Mouse (Mus musculus): Measurements from ENCODE around the gene Olfr560. TPM values are rescaled to one million over a fixed set of nuclear protein-coding genes. Genes with fewer than 3 reads are reported as not detected.

Olfr560 gene
- polyA plus RNA-seq (2017; shearing (Covaris generic)) = not detected

DNA sequence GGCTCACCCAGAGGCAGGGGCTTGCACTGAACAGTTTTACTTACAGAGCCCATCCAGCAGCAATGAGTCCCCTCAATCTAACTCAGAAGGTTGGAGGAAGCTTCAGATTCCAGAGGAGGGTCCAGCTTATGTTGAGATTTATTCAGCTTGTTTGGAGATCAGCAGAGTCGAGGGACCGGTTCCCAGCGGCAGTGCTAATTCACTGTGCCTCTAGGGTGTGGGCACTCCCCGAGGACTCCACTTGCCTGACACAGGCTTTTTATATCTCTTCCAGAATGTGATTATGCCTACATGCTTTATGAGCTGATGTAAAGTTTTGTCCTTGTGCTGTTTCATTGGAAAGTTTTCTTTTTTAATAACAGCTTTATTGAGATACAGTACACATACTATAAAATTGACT, at the start of gene Olfr560, which contains the start of gene Olfr78:
Olfr560 (minus strand) TSS at position 101 of the 400 bp plus-strand sequence.
Olfr78 (minus strand) TSS at position 206 of the 400 bp plus-strand sequence.

DNA sequence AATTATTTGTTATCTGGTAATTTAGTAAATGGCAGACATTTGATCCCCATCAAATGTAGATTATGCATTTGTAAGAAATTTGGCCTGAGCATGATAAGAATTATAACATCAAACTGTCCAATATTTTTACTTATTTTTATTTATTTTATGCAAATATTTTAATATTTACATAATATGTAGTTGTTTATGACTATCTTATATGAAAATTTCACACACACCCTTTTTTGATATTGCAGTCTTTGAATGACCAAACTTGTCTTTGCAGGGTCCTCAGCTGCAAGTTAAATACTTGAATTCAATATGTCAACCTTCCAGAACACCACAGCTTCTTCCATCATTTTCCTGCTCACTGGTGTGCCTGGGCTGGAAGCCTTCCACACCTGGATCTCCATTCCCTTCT, 44.0 kb upstream of the Olfr560 start, which contains the start of gene Olfr564:
Olfr564 (plus strand) TSS at position 301 of the 400 bp plus-strand sequence.

DNA sequence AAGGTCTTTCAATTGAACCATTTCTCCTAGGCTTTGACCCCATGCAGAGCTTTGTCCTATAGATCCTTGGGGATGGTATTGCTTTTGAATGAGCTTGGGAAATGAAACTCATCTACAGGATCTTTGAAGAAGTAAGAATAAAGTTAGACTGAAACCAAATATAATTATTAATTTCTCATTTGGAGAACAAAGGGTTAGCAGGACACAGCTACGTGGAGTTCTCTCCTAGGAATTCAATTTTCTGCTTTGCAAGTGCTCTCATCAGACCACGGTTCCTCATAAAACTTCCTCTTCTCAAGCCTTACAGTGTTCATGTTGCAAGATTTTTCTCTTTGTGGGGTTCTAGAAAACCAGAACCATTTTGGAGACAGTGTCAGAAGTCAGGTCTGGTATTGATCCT, 11.8 kb upstream of the Olfr560 start, which contains the start of gene Olfr561:
Olfr561 (plus strand) TSS at position 301 of the 400 bp plus-strand sequence.

DNA sequence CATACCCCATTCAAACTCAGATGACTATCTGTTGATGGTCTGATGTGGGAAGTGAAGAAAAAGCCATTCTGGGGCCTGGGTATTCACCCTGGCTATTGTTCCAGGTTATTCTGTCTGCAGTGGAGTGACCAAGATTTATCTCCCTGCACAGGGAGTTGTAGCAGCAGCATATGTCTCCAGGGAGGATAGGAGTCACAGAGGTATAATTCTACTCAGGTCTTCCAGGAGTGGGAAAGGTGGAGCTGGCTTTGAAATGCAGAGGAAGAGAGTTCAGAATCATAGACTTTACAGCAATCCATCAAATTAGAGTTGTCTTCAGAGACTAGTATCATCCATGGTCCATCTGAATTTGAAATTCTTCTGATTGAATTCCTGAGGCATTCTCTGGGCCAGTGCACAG, 31.8 kb downstream of the Olfr560 start, which contains the start of gene Olfr559:
Olfr559 (minus strand) TSS at position 101 of the 400 bp plus-strand sequence.

DNA sequence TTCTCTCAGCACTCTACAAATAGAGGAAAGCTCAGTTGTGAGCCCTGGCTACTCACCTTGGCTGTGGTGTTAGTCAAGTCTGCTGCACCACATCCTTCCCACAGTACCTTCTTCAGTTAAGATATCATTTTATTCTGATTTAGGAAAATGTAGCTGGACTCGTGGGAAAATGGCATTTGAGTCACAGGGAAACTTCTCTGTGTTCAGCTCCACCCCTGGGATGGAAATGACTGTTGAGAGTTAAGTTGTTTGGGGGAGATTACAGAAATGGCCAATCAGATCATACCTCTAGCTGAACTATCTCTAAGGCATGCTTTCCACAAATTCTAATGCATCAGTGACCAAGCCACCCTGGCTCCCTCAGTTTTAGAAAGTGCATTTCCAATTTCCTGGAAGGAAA, 40.2 kb downstream of the Olfr560 start, which contains the start of gene Olfr33:
Olfr33 (minus strand) TSS at position 101 of the 400 bp plus-strand sequence.

DNA sequence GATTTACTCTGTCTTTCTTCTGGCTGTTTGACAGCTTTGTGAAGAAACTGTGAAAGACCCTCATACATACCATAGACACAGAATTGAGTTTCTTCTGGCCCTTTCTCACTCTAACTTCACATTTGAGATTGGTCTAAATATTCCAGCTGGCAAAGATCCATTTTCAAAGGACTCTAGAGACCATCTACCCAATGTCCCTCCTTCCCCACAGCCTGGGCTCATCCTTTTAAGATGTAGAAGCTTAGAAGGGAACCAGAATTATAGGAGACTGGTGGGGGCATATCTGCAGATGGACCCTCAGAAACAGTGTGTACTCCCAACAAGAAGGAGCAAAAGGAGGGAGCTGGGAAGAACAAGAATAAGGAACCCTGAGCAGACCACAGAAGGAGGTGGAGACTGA, 57.3 kb downstream of the Olfr560 start, which contains the start of gene Olfr558:
Olfr558 (plus strand) TSS at position 301 of the 400 bp plus-strand sequence.

Other genes starting within 250 kb of the Olfr560 start
- gene Olfr547, start 224.6 kb downstream of the Olfr560 start, polyA plus RNA-seq (2017; shearing (Covaris generic)) = not detected
- not detected for gene Olfr548-ps1, start 218.5 kb downstream of the Olfr560 start, polyA plus RNA-seq (2017; shearing (Covaris generic))
- gene Olfr549, start 209.5 kb downstream of the Olfr560 start, polyA plus RNA-seq (2017; shearing (Covaris generic)) = not detected
- 100 to 1,000 TPM in 1 of 2 experiments, 10 to 100 TPM in 1; 88.3 to 105 TPM for gene Trim21, start 193.9 kb downstream of the Olfr560 start, polyA plus RNA-seq (2017; shearing (Covaris generic))
- gene Olfr550, start 187.9 kb downstream of the Olfr560 start, polyA plus RNA-seq (2017; shearing (Covaris generic)) = not detected
- not detected for gene Olfr551, start 167.5 kb downstream of the Olfr560 start, polyA plus RNA-seq (2017; shearing (Covaris generic))
- under 1 TPM in 1 of 2 experiments, not detected in 1; 0.04 TPM for gene Olfr552, start 161.6 kb downstream of the Olfr560 start, polyA plus RNA-seq (2017; shearing (Covaris generic))
- gene Olfr553, start 141.1 kb downstream of the Olfr560 start, polyA plus RNA-seq (2017; shearing (Covaris generic)) = under 1 TPM in 1 of 2 experiments, not detected in 1; 0.41 TPM
- under 1 TPM in 1 of 2 experiments, not detected in 1; 0.45 TPM for gene Olfr554, start 120.9 kb downstream of the Olfr560 start, polyA plus RNA-seq (2017; shearing (Covaris generic))
- not detected for gene Olfr555, start 100.5 kb downstream of the Olfr560 start, polyA plus RNA-seq (2017; shearing (Covaris generic))
- gene Olfr556, start 94.5 kb downstream of the Olfr560 start, polyA plus RNA-seq (2017; shearing (Covaris generic)) = under 1 TPM in 1 of 2 experiments, not detected in 1; 0.07 TPM
- 1 to 10 TPM; 8.6 to 9.5 TPM for gene Trim68, start 72.0 kb downstream of the Olfr560 start, polyA plus RNA-seq (2017; shearing (Covaris generic))
- gene Olfr557, start 63.5 kb downstream of the Olfr560 start, polyA plus RNA-seq (2017; shearing (Covaris generic)) = not detected
- gene Olfr558, start 57.2 kb downstream of the Olfr560 start, polyA plus RNA-seq (2017; shearing (Covaris generic)) = not detected
- not detected for gene Olfr33, start 40.3 kb downstream of the Olfr560 start, polyA plus RNA-seq (2017; shearing (Covaris generic))
- gene Olfr559, start 31.9 kb downstream of the Olfr560 start, polyA plus RNA-seq (2017; shearing (Covaris generic)) = not detected
- gene Olfr78, start 105 bp upstream of the Olfr560 start, polyA plus RNA-seq (2017; shearing (Covaris generic)) = under 1 TPM in 1 of 2 experiments, not detected in 1; 0.14 TPM
- gene Olfr561, start 11.9 kb upstream of the Olfr560 start, polyA plus RNA-seq (2017; shearing (Covaris generic)) = not detected
- gene Olfr564, start 44.1 kb upstream of the Olfr560 start, polyA plus RNA-seq (2017; shearing (Covaris generic)) = not detected
- gene Olfr566, start 99.4 kb upstream of the Olfr560 start, polyA plus RNA-seq (2017; shearing (Covaris generic)) = not detected
- gene Olfr568, start 117.8 kb upstream of the Olfr560 start, polyA plus RNA-seq (2017; shearing (Covaris generic)) = under 1 TPM in 1 of 2 experiments, not detected in 1; 0.29 TPM
- under 1 TPM in 1 of 2 experiments, not detected in 1; 0.42 TPM for gene Olfr569, start 131.5 kb upstream of the Olfr560 start, polyA plus RNA-seq (2017; shearing (Covaris generic))
- gene Olfr570, start 135.2 kb upstream of the Olfr560 start, polyA plus RNA-seq (2017; shearing (Covaris generic)) = under 1 TPM in 1 of 2 experiments, not detected in 1; 0.12 TPM
- not detected for gene Olfr571, start 158.2 kb upstream of the Olfr560 start, polyA plus RNA-seq (2017; shearing (Covaris generic))
- gene Olfr572, start 165.0 kb upstream of the Olfr560 start, polyA plus RNA-seq (2017; shearing (Covaris generic)) = not detected
- under 1 TPM in 1 of 2 experiments, not detected in 1; 0.86 TPM for gene Olfr573-ps1, start 183.2 kb upstream of the Olfr560 start, polyA plus RNA-seq (2017; shearing (Covaris generic))
- gene Olfr574, start 189.1 kb upstream of the Olfr560 start, polyA plus RNA-seq (2017; shearing (Covaris generic)) = not detected
- gene Olfr575, start 199.4 kb upstream of the Olfr560 start, polyA plus RNA-seq (2017; shearing (Covaris generic)) = not detected
- gene Olfr576, start 203.3 kb upstream of the Olfr560 start, polyA plus RNA-seq (2017; shearing (Covaris generic)) = under 1 TPM in 1 of 2 experiments, not detected in 1; 0.25 TPM
- under 1 TPM in 1 of 2 experiments, not detected in 1; 0.12 TPM for gene Olfr577, start 216.6 kb upstream of the Olfr560 start, polyA plus RNA-seq (2017; shearing (Covaris generic))
- gene Olfr578, start 230.0 kb upstream of the Olfr560 start, polyA plus RNA-seq (2017; shearing (Covaris generic)) = not detected

All from activated CD4-positive, CD25-positive, alpha-beta regulatory T cell (primary cell).